Mouse (Mus musculus) heart, postnatal 25 days (tissue): ENCODE results near the gene Saal1. TPM values are rescaled to one million over a fixed set of nuclear protein-coding genes. Genes with fewer than 3 reads are reported as not detected.
"Not testable (repeated sequence)": the region's sequence is repeated elsewhere in the genome, so short reads cannot be mapped to it uniquely, and the experiment has no call there.

Experiments
- DNase-seq: peaks from one replicate; pipeline ENCODE4 v3.0.0; 2022; ENCODE audit warnings: low spot score
- intact Hi-C: fragments of 180-260 bp; cut with DNase I; formaldehyde crosslinking; loops from one replicate; pipeline ENCODE4 v1.15.1; 2025
- total RNA-seq, 2 experiments: library from RNA; stranded (reverse); gene quantifications; 2 replicates each; pipeline ENCODE4 v1.2.3; 2021

Gene Saal1
- total RNA-seq = 1 to 10 TPM; 4.1 to 4.7 TPM

GRCm38 (mm10) chr7:46710390-46710844 lies at the start of gene Saal1:
Gene Saal1, minus strand, starts transcription at chr7:46710680.
- intact Hi-C loops = loop anchor here (10.0 kb wide), 1 partner anchor 676 kb away; the partner anchor contains the start of genes Abcc6 and Nomo1
- DNase-seq = peak; percentile 58

- intact Hi-C loops = no loop called here
- DNase-seq = no peak
These were observed 41.0 kb upstream of the Saal1 start, which contains the start of gene Saa2 for GRCm38 (mm10) chr7:46751490-46751889. Gene Saa2, plus strand, starts transcription at chr7:46751790.

GRCm38 (mm10) chr7:46748459-46748858 lies 38.0 kb upstream of the Saal1 start:
- intact Hi-C loops = no loop called here
- DNase-seq = no peak

GRCm38 (mm10) chr7:46746381-46746780 lies 35.9 kb upstream of the Saal1 start:
- peak; percentile 7 for DNase-seq
- intact Hi-C loops = no loop called here

DNA sequence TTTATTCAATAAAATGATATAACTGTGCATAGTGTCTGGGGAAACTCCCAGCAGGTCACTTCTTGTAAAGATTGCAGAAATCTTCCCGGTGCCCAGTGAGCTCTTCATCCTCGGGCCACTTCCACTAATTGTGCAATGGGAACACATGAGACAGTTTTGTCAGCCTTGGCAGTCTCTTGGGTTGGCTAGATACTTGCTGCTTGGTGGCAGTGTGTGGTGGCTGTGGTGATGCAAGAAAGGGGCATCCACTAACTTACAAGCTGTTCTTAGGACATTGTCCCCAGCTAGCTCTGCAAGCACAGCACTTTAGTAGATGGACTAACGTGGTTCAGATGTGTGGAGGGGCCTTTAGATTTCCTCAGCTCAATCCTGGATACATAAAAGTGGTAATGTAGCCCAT lies 35.3 kb upstream of the Saal1 start:
- intact Hi-C loops = no loop called here
- DNase-seq = no peak

DNA sequence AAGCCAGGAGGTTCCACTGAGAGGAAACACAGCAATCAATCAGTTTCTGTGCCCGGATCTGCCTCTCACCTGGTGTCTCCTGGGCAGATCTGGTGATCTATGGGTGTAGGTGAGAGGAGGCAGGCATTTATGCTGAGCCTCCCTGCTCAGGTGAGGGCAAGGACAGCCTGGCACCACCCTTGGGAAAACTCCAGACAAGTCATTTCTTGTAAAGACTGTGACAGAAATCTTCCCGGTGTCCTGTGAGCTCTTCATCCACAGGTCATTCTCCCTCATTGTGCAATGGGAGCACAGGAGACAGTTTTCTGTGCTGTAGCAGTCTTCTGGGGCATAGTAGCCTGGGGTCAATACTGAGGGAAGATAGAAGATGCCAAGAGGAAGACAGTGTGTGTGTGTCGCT lies 32.4 kb upstream of the Saal1 start, which contains the start of gene Saa1:
Gene Saa1 (minus strand): TSS at position 101 of the 400 bp plus-strand sequence.
- DNase-seq, intact Hi-C loops: not testable (repeated sequence)

GRCm38 (mm10) chr7:46740041-46740440 lies 29.6 kb upstream of the Saal1 start:
- DNase-seq, intact Hi-C loops: not testable (repeated sequence)

DNA sequence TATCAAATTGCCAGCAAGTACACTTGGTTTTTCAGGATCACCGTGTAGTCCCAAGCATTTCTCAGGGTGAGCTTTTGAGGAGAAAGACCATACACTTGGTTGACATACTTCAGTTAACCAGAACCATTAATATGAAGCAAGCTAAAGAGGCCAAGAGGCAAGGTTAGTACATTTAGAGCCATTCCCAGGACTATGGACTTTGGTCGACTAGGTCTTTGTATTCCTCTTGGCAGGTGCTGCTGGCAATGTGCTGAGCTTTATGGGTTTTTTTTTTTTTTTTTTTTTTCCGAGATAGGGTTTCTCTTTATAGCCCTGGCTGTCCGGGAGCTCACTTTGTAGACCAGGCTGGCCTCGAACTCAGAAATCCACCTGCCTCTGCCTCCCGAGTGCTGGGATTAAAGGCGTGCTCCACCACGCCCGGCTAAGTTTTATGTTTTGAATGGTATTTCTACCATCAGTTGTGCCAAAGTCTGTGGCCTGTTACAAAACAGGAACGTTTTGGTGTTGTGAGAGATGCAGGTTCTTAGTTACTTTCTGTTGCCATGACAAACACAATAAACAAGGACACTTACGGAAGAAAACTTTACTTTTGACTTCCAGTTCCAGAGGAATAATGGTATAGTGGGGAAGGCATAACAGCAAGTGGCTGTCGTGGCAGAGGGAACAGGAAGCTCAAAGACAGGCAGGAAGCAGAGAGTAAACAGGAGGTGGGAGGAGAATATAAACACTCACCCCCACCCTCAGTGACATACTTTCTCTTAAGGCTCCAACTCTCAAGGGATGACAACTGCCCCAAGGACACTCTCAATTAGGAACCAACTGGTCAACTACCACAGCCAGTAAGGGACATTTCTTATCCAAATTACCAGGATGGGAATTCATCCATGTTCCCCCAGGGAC lies 28.3 kb upstream of the Saal1 start:
- intact Hi-C loops = no loop called here
- DNase-seq = no peak

DNA sequence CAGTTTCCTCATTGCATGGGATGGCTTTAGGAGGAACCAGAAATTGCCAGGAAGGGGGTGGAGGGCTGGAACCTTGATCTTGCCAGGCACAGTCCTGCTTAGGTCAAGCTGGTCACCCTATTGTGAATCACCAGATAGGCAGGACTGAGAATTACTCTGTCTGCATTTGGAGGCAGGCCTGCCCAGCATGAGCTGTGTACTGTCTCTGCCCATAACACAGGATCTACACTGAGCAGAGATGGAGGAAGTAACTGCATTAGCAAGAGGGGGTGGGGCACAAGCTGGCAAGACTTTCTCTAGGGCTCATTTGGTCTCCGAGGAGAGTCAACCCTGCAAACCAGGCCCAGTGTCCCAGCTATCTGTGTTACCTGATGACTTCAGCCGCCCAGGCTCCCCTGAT lies 24.5 kb upstream of the Saal1 start:
- DNase-seq = no peak
- intact Hi-C loops = no loop called here

DNA sequence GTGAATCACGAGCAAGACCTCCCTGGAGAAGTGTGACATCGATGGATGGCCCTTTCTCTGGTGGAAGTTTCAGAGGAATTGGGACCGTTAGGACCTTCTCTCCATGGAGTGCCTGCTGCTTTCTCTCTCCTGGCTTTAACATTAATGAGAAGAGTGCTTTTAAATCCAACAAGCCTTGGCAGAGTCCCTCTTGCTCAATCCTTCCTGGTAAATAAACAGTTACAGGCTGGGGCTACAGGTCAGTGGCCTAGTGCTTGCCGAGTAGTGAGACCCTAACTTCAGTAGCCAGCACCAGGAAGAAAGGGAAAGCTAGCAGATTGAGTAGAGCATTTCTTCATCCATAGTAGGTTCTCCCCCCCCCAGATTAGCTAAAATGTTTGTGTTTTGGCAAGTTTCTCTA lies 22.0 kb upstream of the Saal1 start, which contains the start of gene Saa4:
Gene Saa4 (minus strand): TSS at position 146 of the 400 bp plus-strand sequence.
- intact Hi-C loops = no loop called here
- no peak for DNase-seq

- no peak for DNase-seq
- intact Hi-C loops = no loop called here
These were observed 17.1 kb upstream of the Saal1 start for GRCm38 (mm10) chr7:46727584-46727983.

DNA sequence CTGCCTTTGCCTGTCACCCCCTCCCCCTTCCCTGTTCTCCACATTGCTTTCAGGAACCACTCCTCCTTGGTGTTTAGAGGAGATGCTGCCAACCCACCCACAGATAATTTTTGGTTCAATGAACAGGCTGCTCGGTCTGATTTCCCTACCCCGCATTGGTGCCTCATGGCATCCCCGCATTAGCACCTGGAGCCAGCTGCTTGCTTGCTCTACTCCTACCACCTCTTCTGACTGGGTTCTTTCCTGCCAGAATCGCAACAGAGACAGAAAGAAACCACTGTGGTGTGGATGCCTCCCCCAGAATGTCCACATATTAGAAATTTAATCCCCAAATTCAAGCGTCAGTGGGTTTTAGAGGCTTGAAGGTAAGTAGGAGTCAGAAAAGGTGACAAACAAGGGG lies 13.9 kb upstream of the Saal1 start:
- intact Hi-C loops = no loop called here
- no peak for DNase-seq

DNA sequence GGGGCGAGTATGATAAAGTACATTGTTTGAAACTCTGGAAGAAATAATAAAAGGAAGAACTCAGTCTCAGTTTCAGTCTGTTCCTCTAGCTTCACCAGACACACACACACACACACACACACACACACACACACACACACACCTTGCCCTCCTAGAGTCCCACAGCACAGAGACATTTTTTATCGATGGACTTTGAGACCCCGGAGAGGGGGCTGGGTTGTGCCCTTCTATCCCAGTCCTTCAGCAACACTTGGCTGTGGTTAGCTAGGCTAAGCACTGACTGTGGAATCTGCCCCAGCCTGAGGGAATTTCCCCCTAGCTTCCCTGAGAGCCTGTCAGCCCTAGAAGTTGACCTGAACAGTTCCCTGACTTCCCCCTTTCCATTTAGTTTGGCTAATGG lies 13.4 kb upstream of the Saal1 start:
- intact Hi-C loops = no loop called here

GRCm38 (mm10) chr7:46723354-46723753 lies 12.9 kb upstream of the Saal1 start:
- no peak for DNase-seq
- intact Hi-C loops = no loop called here

More for the DNA sequence above, 13.4 kb upstream of the Saal1 start:
- no peak for DNase-seq

- intact Hi-C loops = no loop called here
- no peak for DNase-seq
These were observed 10.0 kb upstream of the Saal1 start for GRCm38 (mm10) chr7:46720460-46720859.

GRCm38 (mm10) chr7:46719526-46719925 lies 9.0 kb upstream of the Saal1 start:
- intact Hi-C loops = loop anchor here (10.0 kb wide), 1 partner anchor 685 kb away; the partner anchor contains the start of genes Abcc6 and Nomo1
- DNase-seq = no peak

- intact Hi-C loops = loop anchor here (10.0 kb wide), 1 partner anchor 684 kb away; the partner anchor contains the start of genes Abcc6 and Nomo1
- no peak for DNase-seq
These were observed 8.3 kb upstream of the Saal1 start for GRCm38 (mm10) chr7:46718591-46719270.

DNA sequence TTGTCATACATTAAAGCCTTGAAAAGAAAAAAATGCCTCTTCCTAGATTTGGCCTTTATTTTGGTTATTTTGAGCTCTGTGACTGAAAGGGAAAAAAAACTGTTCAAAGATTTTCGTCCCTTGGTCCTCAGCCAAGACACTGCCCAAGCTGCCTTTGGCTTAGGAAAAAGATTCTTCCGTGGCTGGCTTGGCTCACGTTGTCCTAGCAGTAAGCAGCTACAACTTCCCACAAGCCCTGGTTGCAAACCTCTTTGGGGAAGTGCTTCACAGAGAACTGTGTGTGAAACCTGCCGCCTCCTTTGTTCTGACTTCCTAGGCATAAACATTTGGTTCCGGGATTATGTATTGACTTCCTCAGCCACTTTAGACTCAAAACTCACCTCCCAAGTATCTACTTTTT lies 6.4 kb upstream of the Saal1 start:
- intact Hi-C loops = loop anchor here (10.0 kb wide), 1 partner anchor 682 kb away; the partner anchor contains the start of genes Abcc6 and Nomo1
- no peak for DNase-seq

GRCm38 (mm10) chr7:46715600-46715999 lies 5.1 kb upstream of the Saal1 start, which contains the start of gene Saa3:
Gene Saa3, minus strand, starts transcription at chr7:46715700.
- no peak for DNase-seq
- intact Hi-C loops = loop anchor here (2.0 to 10.0 kb wide), 2 partner anchors 55 to 681 kb away; partner anchors contain the start of genes Abcc6 and Nomo1

DNA sequence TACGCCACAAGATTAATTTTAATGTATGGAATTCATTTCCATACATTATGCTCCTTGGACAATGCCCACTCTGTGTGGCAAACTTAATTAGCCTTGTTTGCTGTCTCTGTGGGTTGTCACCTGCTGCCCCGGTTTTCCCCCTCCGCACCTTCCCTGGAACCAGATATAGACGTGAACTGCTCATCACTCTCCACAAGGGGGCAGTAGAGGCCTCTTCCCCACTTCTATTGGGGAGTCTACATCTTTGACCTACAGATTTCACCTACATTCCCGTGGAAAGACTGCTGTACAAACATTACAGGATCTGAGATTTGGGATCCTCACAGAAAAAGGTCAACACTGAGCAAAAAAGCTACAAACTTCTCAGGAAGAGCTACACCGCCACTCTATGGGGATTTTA lies 4.0 kb upstream of the Saal1 start:
- intact Hi-C loops = loop anchor here (2.0 to 10.0 kb wide), 2 partner anchors 56 to 680 kb away; partner anchors contain the start of genes Abcc6 and Nomo1
- DNase-seq = no peak
